Mouse (Mus musculus): Measurements from ENCODE around the gene Gm3376.
"Not testable (repeated sequence)": the region's sequence is repeated elsewhere in the genome, so short reads cannot be mapped to it uniquely, and the experiment has no call there.

Gm3376 gene

DNA sequence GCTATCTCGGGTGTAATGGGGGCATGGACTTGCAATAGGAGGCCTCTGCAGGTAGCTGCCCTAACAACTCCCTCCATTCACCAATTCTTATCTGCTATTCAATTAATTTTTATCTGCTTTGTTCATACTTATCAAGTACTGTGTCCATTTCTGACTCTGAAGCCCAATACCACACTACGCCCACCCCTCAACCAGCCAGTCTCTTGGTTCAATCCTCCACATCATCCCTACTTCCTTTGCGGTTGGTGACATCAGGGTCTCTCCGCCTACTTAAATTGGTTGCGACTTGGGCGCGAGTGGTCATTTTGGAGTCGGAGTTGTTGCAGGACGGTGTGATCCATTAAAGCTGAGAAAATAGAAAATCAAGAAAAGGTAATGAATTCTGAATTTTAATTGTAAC is at the start of gene Gm3376:
Gene Gm3376, plus strand, starts transcription at position 301 of the 400 bp plus-strand sequence.
- not testable (repeated sequence) for DNase-seq

Data from heart, adult 11 months (tissue).